Mouse (Mus musculus) lung, postnatal 0 days (tissue): ENCODE results near the gene Tigd2.

Source experiments
- CTCF ChIP-seq: IDR thresholded peaks from 2 replicates; pipeline ENCODE4 v1.5.1; 2016; ENCODE audit warnings: antibody characterized with exemption, mild to moderate bottlenecking
- EP300 ChIP-seq: IDR thresholded peaks from 2 replicates; pipeline ENCODE4 v1.6.1; 2016; ENCODE audit warnings: antibody characterized with exemption, mild to moderate bottlenecking, control low read depth

DNA sequence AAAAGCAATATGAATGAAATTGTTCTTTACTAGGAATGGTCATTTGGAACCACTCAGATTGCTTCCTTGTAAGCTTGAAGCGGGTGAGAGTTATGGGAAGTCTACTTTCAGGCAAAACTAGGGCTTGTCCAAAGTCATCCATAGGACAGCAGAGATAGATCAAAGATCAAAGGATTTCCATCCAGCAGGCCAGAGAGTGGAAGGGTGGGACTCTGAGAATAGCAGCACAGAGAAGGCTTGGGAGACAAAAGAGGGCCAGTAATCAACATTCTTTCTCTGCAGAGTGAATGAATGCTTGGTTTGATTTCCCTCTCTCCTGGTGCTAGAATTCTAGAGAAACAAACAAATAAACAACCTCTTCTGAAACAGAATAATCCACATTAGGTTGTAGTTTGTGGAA is 1.1 kb upstream of the Tigd2 start:
- no peak for TF ChIP-seq CTCF
- TF ChIP-seq EP300: no peak
